ENCODE assay signal across 14 mouse cellular contexts in genomic region chr14:32301622-32302021, GRCm38 (mm10). TPM values are rescaled to one million over a fixed set of nuclear protein-coding genes. Genes with fewer than 3 reads are reported as not detected.
DNase-seq lines count a peak whose midpoint lies in the region; TF ChIP-seq lines count a peak whose summit lies in the region.
"Had no signal": no experiment of that assay in that cellular context is flagged by ENCODE, and none has a peak within 500 bp of the region (broad histone marks: within the 10 kb centered on the region; RNA-seq: fewer than 3 reads in every experiment).

No protein-coding gene starts in this region.

- H3K36me3 ChIP-seq in thymus, adult 2 months (ENCODE audit: control insufficient read depth, insufficient read depth, low read length) = peaks cover 4% of the 10 kb centered on the region; the same call in 1 of the 2 replicates

- WGBS in thymus, adult 2 months = 92% methylated on average over 12 of the region's 12 CpGs

- TF ChIP-seq POLR2A in thymus, adult 2 months (IDR thresholded peaks at IDR 0.05; ENCODE audit: control insufficient read depth, extremely low read depth, insufficient read depth, low read length, poor library complexity) = no peak

- no peak overlapping the region for H3K27ac ChIP-seq in thymus, adult 2 months (ENCODE audit: control insufficient read depth, insufficient read depth, low read length)
- H3K27ac ChIP-seq: gastrocnemius, adult 2 months; liver, embryonic 15.5 days; macrophage; stomach, embryonic 15.5 days had no signal

- H3K4me1 ChIP-seq in thymus, adult 2 months (replicated peaks; ENCODE audit: control insufficient read depth, insufficient read depth, low read length) = no peaks in the 10 kb centered on the region
- H3K4me1 ChIP-seq: liver, embryonic 15.5 days; stomach, embryonic 15.5 days had no signal

- intact Hi-C loops in left cerebral cortex, postnatal 4 days (cut with DNase I) = no loop called here
- intact Hi-C loops in left cerebral cortex, postnatal 25 days (cut with DNase I) = loop anchor here (2.0 kb wide), 1 partner anchor 21 kb away; the partner anchor contains the start of gene Ogdhl

- no peaks in the 10 kb centered on the region for H3K27me3 ChIP-seq in thymus, adult 2 months (ENCODE audit: control insufficient read depth, insufficient read depth, low read length)
- H3K27me3 ChIP-seq: liver, embryonic 15.5 days; stomach, embryonic 15.5 days had no signal

- DNase-seq in cerebellum, adult 11 months = peak; percentile 10
- no peak for DNase-seq in cerebellum, adult 8-10 months
- peak; percentile 77 for DNase-seq in left cerebral cortex, adult 11 months (ENCODE audit: low spot score)
- no peak for DNase-seq in left cerebral cortex, postnatal 4 days
- DNase-seq in layer of hippocampus, adult 18-20 months (ENCODE audit: low spot score in 2 of 2) = peak; percentile 39 to 79
- DNase-seq in left cerebral cortex, postnatal 25 days (ENCODE audit: low spot score in 2 of 2) = peak; percentile 43 to 76
- DNase-seq in thymus, postnatal 4 days = no peak
- no peak for DNase-seq in thymus, adult 2 months
- DNase-seq: gastrocnemius, adult 2 months; kidney, postnatal 14 days had no signal

- TF ChIP-seq CTCF in thymus, adult 2 months (IDR thresholded peaks at IDR 0.05; ENCODE audit: borderline replicate concordance, control insufficient read depth, extremely low read depth, insufficient read depth, low read length, poor library complexity) = no peak

- no peak overlapping the region for H3K4me3 ChIP-seq in thymus, adult 2 months (ENCODE audit: control insufficient read depth, insufficient read depth, low read length)
- H3K4me3 ChIP-seq: gastrocnemius, adult 2 months; liver, embryonic 15.5 days; stomach, embryonic 15.5 days had no signal

RNA-seq across cellular contexts. Expression of gene Ogdhl, which starts 20.2 kb away (rescaled TPM):
- total RNA-seq in left cerebral cortex, postnatal 4 days (2021) = 10 to 100 TPM; 35.3 to 40.3 TPM
- 100 to 1,000 TPM; 103 to 111 TPM for total RNA-seq in layer of hippocampus, adult 18-20 months (2021)
- 100 to 1,000 TPM in 1 of 2 experiments, 10 to 100 TPM in 1; 94.0 to 101 TPM for total RNA-seq in left cerebral cortex, postnatal 25 days (2021)
- polyA plus RNA-seq in thymus, adult 2 months (2012; rRNA removed) = 1.4 and 6.6 TPM in 2 replicates
- total RNA-seq: monocyte, adult 5-6 weeks had no signal

Comparison
In these comparisons a context has a peak if more than half of its experiments do, and no peak if none do; other contexts are left out.
1. DNase-seq: peak in cerebellum, adult 11 months (single experiment), left cerebral cortex, adult 11 months (single experiment), layer of hippocampus, adult 18-20 months (2 of 2) and left cerebral cortex, postnatal 25 days (2 of 2); none in cerebellum, adult 8-10 months (single experiment), left cerebral cortex, postnatal 4 days (single experiment), thymus, postnatal 4 days (single experiment) and thymus, adult 2 months (single experiment).